Mouse (Mus musculus) right cerebral cortex, postnatal 14 days (tissue): ENCODE data around the gene Slbp.

Experiments used
- DNase-seq: peaks from one replicate; pipeline ENCODE4 v3.0.0; 2022

The Slbp gene

DNA sequence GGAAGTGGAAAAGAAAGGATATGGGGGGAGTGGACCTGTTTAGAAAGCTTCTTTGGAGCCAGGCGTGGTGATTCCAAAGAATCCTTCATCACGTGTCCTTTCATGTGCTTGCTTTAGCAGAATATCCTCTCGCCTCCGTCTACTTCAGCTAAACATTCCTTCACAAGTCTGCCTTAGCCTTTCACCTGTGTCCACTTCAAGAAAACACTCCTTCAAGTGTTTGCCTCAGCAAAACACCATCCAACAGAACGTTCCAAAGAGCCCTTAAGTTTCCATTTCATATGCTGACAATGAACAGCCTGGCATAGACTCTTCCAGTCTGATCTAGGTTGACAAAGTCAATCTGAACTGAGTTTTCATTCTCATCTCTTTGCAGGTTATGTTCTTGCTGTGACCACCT lies 25.9 kb upstream of the Slbp start:
- DNase-seq, result no peak

GRCm38 (mm10) chr5:33675964-33676363 lies 23.6 kb upstream of the Slbp start:
- DNase-seq, result peak; percentile 69

DNA sequence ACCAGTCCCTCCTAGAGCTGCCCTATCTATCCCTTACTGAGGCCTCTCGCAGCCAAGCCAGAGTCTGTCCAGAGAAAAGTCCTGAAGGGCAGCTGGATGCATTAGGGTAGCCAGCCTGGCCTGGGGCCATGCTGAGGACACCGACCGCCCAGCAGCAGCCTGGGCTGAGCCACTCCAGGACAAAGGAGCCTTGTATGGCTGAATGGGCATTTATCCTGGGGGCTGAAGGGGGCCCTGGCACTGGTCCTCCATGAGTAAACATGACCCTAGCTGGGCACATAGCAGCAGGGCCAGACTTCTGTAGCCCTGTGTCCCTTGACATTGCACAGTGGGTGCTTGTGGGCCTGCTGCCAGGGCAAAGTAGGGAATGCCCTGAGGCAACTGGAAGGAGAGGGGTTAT lies 22.1 kb upstream of the Slbp start:
- DNase-seq, result peak; percentile 26

DNA sequence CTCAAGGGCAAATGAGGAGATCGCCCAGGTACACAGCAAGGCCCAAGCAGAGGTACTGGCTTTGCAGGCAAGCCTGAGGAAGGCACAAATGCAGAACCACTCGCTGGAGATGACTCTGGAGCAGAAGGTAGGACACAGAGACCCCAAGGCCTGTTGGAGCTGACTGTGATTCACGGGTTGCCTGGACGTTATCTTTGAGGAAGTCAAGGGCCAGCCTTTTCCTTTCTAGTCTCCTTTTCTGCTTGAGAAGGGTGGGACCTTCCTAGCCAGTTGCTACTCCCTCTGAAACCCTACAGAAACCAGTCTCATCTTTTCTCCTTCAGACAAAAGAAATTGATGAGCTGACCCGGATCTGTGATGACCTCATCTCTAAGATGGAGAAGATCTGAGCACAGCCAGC lies 19.3 kb upstream of the Slbp start:
- DNase-seq, result no peak

DNA sequence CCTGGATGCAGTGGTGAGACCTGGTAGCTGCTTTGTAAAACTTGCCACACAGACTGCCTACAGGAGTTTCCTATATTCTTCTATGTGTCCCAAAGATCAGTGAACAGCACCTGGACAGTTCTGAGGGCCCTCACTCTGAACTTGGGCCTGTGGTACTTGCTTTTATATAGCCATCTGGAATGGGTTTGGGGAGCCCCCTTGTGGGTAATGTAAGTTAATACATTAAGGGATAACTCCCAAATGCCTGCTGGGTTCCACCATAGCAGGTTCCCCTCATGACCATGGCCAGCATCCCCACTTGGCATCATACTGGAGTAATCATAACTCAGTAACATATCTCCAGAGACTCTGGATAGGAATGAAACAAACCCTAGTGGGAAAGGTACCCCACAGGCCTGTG lies 15.8 kb upstream of the Slbp start:
- DNase-seq, result no peak

GRCm38 (mm10) chr5:33658664-33659050 lies 6.3 kb upstream of the Slbp start:
- no peak for DNase-seq

- DNase-seq, result peak; percentile 96
Observed at GRCm38 (mm10) chr5:33657787-33658663, 5.7 kb upstream of the Slbp start, which contains the start of the genes Tacc3 and Tmem129. Gene Tacc3 (plus strand): TSS chr5:33658128. Gene Tmem129 (minus strand): TSS chr5:33658416.

DNA sequence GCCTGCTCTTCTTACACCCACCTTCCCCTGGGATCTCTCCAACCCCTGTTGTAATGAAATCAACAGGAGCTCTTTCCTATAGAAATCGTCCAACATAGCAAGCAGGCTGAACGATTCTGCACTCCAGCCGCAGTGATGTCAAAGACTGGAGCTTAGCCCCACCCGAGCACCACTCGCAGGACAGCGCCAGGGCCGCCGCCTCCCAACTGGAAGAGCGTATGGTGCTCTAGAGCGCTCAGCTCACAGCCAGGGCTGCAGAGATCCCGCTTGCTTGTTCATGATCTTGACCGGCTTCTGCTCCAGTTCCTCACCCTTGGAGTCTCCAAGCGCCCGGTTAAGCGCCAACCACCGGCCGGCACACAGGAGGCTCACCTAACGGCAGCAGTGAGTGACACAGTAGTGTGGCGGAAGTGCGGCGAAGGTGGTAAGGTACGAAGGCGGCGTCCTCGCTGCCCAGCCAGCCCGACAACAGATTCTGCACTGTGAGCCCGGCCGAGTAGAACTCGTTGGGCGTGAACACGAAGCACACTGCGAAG lies 4.9 kb upstream of the Slbp start:
- peak; percentile 54 for DNase-seq

- no peak for DNase-seq
Observed at GRCm38 (mm10) chr5:33656739-33657138, 4.4 kb upstream of the Slbp start.

DNA sequence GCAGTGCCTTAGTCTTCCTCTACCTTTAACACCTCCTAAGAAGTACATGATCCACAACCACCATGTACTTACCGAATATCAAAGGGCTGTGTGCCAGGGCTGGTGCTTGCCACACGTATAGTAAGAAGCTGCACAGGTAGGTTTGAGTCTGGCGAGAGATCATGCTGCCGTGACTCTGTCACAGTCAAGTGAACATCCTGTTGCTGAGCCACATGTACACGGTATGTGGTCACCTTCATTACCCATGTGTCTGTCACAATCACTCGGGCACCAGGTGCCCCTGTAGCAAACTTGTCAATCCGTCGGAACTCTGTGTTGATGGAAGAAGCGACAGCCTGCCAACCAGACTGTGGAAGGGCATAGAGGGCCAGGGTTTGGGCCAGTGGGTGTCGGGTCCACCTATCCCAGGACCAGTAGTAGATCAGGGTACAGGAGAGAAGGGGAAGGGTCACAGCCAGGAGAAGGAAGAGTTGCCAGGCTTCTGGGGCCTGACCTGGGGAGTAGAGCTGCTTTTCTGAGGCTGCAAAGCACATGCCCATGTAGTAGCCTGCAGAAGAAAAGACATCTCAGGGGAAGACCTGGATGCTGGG lies 3.0 kb upstream of the Slbp start:
- DNase-seq, result no peak

DNA sequence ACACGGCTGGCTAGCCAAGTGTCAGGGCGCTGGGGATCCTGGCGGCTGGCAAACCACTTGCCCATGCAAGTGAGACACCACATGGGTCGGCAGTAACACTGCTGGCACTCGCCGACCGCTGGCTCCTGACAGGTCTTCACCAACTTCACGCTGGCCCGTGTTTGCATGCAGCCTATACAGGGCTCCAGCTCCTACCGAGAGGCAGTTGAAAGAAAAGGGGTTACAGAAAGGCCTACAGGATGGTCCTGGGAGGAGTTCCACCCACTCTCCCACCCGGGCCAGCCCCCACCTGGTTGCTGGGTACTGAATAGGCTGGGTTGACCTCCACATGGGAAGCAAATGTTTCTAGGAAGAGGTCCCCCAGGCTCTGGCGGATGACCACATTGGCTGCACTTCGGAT lies 2.0 kb upstream of the Slbp start:
- DNase-seq, result no peak

DNA sequence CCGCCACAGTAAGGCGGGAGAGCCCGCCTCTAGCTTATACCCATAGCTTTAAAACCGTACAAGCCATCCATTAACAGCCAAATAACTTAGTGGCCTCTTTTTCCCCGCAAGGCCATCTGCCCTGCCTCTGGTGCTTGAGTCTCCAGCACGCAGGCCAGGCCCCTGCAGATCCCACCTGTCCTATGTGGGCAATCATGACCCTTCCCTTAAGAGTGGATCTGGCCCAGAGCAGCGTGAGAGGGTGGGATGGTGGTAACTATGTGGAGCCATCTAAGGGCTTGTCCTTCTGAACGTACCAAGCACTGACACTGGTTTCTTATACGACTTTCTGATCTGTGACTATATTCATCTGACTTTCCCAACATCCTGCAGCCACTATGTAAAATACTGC lies 404 bp upstream of the Slbp start:
- no peak for DNase-seq

- DNase-seq, result no peak
Observed at GRCm38 (mm10) chr5:33651541-33651920, 843 bp downstream of the Slbp start.

GRCm38 (mm10) chr5:33651017-33651416 lies 1.4 kb downstream of the Slbp start:
- DNase-seq, result no peak

- DNase-seq, result peak; percentile 22
Observed at GRCm38 (mm10) chr5:33640652-33641051, 11.7 kb downstream of the Slbp start.

- no peak for DNase-seq
Observed at GRCm38 (mm10) chr5:33638826-33639225, 13.5 kb downstream of the Slbp start.

DNA sequence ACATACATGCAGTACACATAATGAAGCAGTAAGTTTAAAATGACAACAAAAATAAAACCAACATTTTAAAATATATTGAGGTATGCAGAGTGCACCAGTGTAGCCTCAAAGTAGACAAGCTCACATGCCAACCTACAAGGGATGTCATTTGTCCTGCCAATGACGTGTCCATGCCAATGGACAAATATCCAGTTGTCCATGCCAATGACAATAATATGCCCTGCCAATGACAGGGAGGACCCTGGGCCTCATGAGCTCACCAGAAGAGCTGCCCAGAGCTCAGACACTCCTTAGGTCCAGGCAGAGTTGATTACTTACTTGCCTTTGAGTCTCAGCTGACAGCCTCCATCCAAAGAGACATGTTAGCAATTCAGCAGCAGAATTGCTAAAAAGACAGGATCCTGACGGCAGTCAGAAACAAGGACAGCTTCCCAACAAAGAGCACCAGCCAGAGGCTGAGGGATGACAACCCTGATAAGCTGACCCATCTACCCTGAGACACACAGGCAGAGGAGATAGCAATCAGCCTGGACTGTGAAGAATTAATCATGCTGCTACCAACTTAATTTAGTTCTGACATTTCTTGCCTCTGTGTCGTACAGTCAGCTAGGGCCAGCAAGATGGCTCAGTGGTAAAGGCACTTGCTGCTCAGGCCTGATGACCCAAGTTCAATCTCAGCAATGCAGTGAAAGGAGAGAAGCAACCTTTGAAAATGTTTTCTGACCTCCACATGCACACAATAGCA lies 14.6 kb downstream of the Slbp start:
- no peak for DNase-seq

DNA sequence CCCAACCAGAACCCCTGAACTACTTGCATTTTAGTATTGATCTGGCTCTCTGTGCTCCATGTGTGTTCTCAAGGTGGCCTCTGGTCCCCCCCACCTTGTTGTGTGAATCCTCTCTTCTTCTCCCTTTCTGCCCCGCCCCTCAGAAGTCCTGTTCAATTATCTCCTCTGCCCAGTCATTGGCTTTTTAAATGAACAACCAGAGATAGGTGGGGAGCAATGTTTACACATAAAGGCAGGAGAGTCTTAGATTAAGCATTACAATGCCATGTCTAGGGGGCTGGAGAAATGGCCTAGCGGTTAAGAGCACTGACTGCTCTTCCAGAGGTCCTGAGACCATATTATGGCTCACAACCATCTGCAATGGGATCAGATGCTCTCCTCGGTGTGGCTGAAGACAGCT lies 17.0 kb downstream of the Slbp start:
- DNase-seq, result no peak

DNA sequence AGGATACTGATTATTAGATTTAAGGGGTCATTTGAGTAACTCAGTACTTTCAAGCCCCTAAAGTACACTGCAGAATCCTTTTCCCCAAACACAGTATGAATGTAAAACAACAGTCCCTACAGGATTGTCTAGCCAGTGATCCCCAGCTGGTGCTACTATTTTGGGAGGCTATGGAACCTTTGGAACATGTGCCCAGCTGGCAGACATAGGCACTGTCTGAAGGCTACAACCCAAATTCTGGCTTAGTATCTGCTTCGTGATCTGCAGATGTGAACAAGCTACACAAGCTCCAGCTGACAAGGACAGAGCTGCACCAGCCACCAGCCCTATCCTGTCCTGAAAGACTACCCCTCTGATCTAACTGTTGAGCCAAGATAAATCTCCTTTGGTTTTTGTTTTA lies 19.8 kb downstream of the Slbp start:
- no peak for DNase-seq

GRCm38 (mm10) chr5:33630615-33631014 lies 21.8 kb downstream of the Slbp start:
- DNase-seq, result no peak

DNA sequence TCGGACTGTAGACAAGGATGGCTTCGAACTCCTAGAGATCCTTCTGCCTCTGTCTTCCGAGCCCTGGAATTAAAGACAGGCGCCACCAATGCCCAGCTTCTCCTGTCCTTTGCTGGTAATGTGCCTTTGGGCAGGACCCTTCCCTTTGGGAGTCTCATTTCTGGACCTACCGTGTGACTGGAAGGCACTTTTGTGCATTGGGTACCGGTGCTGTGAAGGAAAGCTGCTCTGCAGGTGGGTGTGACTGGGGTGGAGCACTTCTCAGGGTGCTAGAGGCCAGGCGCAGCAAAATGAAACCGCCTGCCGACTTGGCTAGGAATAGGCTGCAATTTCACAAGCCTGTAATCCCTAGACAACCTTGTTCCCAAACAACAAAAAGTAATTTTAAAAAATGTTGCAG lies 22.3 kb downstream of the Slbp start:
- DNase-seq, result no peak

- peak; percentile 100 for DNase-seq
Observed at GRCm38 (mm10) chr5:33629301-33629987, 22.9 kb downstream of the Slbp start, which contains the start of the genes Fam53a and Gm9903. Gene Fam53a (minus strand): TSS chr5:33629635. Gene Gm9903 (plus strand): TSS chr5:33629925.

DNA sequence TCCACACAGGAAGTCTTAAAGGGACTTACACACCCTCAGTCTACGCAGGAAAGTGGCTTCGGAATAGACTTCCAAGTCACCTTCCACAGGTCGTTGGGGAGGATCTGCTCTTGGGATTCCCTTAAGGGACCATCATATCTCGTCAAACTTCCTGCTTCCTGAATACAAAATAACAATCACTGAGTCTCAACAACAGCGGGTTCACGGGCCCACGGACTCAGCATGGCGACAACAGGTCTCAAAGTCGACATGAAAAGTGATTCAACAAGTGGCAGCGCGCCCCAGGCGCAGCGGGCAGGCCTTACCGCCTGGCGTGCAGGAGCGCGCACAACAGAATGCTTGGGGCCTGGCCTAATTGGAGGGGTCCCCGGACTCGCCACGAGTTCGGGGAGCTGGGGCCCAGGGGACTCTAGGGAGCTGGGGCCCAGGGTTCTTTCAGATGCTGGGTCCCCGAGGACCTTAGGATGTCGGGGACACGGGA lies 23.5 kb downstream of the Slbp start:
- peak; percentile 49 for DNase-seq
